ENCODE assay signal across 21 mouse cellular contexts in genomic region chr7:111593680-111594079, GRCm38 (mm10).
A peak's percentile ranks its signal among the peaks of the same experiment; 100 is the strongest.
DNase-seq lines count a peak whose midpoint lies in the region; ATAC-seq and TF ChIP-seq lines count a peak whose summit lies in the region.
"Had no signal": no experiment of that assay in that cellular context is flagged by ENCODE, and none has a peak within 500 bp of the region (broad histone marks: within the 10 kb centered on the region; RNA-seq: fewer than 3 reads in every experiment).

No protein-coding gene starts in this region.

- H3K4me1 ChIP-seq in forebrain, postnatal 0 days (ENCODE audit: insufficient read depth): no peaks in the 10 kb centered on the region
- H3K4me1 ChIP-seq in forebrain, embryonic 13.5 days: no peaks in the 10 kb centered on the region
- no peaks in the 10 kb centered on the region for H3K4me1 ChIP-seq in hindbrain, postnatal 0 days (ENCODE audit: insufficient read depth, low read length)
- H3K4me1 ChIP-seq in hindbrain, embryonic 14.5 days (replicated peaks; ENCODE audit: control insufficient read depth, insufficient read depth, low read length): no peaks in the 10 kb centered on the region; the same call in 1 of the 2 replicates
- H3K4me1 ChIP-seq in midbrain, embryonic 13.5 days (replicated peaks): peaks cover 8% of the 10 kb centered on the region; the same call in 1 of the 2 replicates
- peaks cover 4% of the 10 kb centered on the region for H3K4me1 ChIP-seq in midbrain, embryonic 10.5 days
- H3K4me1 ChIP-seq: hindbrain, embryonic 12.5 days; limb, embryonic 12.5 days; liver, embryonic 15.5 days had no signal

- 90% methylated on average over 6 of the region's 6 CpGs for WGBS in forebrain, postnatal 0 days
- 93% methylated on average over 6 of the region's 6 CpGs for WGBS in forebrain, embryonic 13.5 days
- 89% methylated on average over 6 of the region's 6 CpGs for WGBS in hindbrain, postnatal 0 days
- WGBS in hindbrain, embryonic 14.5 days: 91% methylated on average over 6 of the region's 6 CpGs
- WGBS in midbrain, embryonic 13.5 days: 89% methylated on average over 6 of the region's 6 CpGs
- 95% methylated on average over 6 of the region's 6 CpGs for WGBS in midbrain, embryonic 10.5 days

- DNase-seq in forebrain, postnatal 0 days: no peak
- DNase-seq in hindbrain, postnatal 0 days (ENCODE audit: low spot score): no peak
- no peak for DNase-seq in hindbrain, embryonic 14.5 days (ENCODE audit: low spot score)
- DNase-seq in midbrain, embryonic 10.5 days (ENCODE audit: low spot score): no peak
- DNase-seq in thymus, postnatal 4 days: no peak
- DNase-seq: adrenal gland, adult 2 months; cerebellum, adult 8-10 months; cerebellum, postnatal 36 days; gastrocnemius, postnatal 25 days; heart, adult 11 months; kidney, adult 9 months; kidney, postnatal 14 days; lung, embryonic 14.5 days had no signal

- no peaks in the 10 kb centered on the region for H3K36me3 ChIP-seq in forebrain, postnatal 0 days (ENCODE audit: insufficient read depth)
- no peaks in the 10 kb centered on the region for H3K36me3 ChIP-seq in forebrain, embryonic 13.5 days (ENCODE audit: poor library complexity, severe bottlenecking)
- no peaks in the 10 kb centered on the region for H3K36me3 ChIP-seq in hindbrain, postnatal 0 days (ENCODE audit: insufficient read depth, low read length)
- H3K36me3 ChIP-seq in hindbrain, embryonic 14.5 days (replicated peaks; ENCODE audit: control insufficient read depth, insufficient read depth): no peaks in the 10 kb centered on the region
- no peaks in the 10 kb centered on the region for H3K36me3 ChIP-seq in midbrain, embryonic 13.5 days
- H3K36me3 ChIP-seq in midbrain, embryonic 10.5 days: no peaks in the 10 kb centered on the region
- H3K36me3 ChIP-seq: hindbrain, embryonic 12.5 days; limb, embryonic 12.5 days; liver, embryonic 15.5 days had no signal

- H3K27ac ChIP-seq in forebrain, postnatal 0 days (ENCODE audit: low read depth, low read length): no peak overlapping the region
- no peak overlapping the region for H3K27ac ChIP-seq in forebrain, embryonic 13.5 days
- no peak overlapping the region for H3K27ac ChIP-seq in hindbrain, postnatal 0 days
- H3K27ac ChIP-seq in hindbrain, embryonic 14.5 days: no peak overlapping the region
- no peak overlapping the region for H3K27ac ChIP-seq in midbrain, embryonic 13.5 days
- no peak overlapping the region for H3K27ac ChIP-seq in midbrain, embryonic 10.5 days (replicated peaks)
- H3K27ac ChIP-seq: hindbrain, embryonic 12.5 days; left cerebral cortex, adult 2 months; limb, embryonic 12.5 days; liver, embryonic 15.5 days had no signal

- H3K9me3 ChIP-seq in forebrain, postnatal 0 days (ENCODE audit: low read length): no peaks in the 10 kb centered on the region
- no peaks in the 10 kb centered on the region for H3K9me3 ChIP-seq in forebrain, embryonic 13.5 days (replicated peaks)
- no peaks in the 10 kb centered on the region for H3K9me3 ChIP-seq in hindbrain, postnatal 0 days (ENCODE audit: low read length)
- H3K9me3 ChIP-seq in hindbrain, embryonic 14.5 days (ENCODE audit: control insufficient read depth, low read length): no peaks in the 10 kb centered on the region
- H3K9me3 ChIP-seq in midbrain, embryonic 13.5 days: no peaks in the 10 kb centered on the region
- H3K9me3 ChIP-seq in midbrain, embryonic 10.5 days (replicated peaks): no peaks in the 10 kb centered on the region
- H3K9me3 ChIP-seq: hindbrain, embryonic 12.5 days; limb, embryonic 12.5 days; liver, embryonic 15.5 days had no signal

- no peaks in the 10 kb centered on the region for H3K27me3 ChIP-seq in forebrain, postnatal 0 days (ENCODE audit: insufficient read depth, low read length)
- H3K27me3 ChIP-seq in forebrain, embryonic 13.5 days: no peaks in the 10 kb centered on the region
- no peaks in the 10 kb centered on the region for H3K27me3 ChIP-seq in hindbrain, postnatal 0 days (ENCODE audit: insufficient read depth, low read length)
- H3K27me3 ChIP-seq in hindbrain, embryonic 14.5 days (ENCODE audit: control insufficient read depth, insufficient read depth, low read length): no peaks in the 10 kb centered on the region
- no peaks in the 10 kb centered on the region for H3K27me3 ChIP-seq in midbrain, embryonic 13.5 days
- no peaks in the 10 kb centered on the region for H3K27me3 ChIP-seq in midbrain, embryonic 10.5 days (ENCODE audit: low read depth, poor library complexity, severe bottlenecking)
- H3K27me3 ChIP-seq: hindbrain, embryonic 12.5 days; liver, embryonic 15.5 days had no signal

- ATAC-seq in forebrain, postnatal 0 days: no peak
- ATAC-seq in forebrain, embryonic 13.5 days: no peak
- ATAC-seq in hindbrain, postnatal 0 days: no peak
- no peak for ATAC-seq in hindbrain, embryonic 14.5 days (ENCODE audit: low FRiP score)
- ATAC-seq in midbrain, embryonic 13.5 days: peak; percentile 43; the same call in 1 of the 2 replicates
- ATAC-seq: activated CD4-positive, CD25-positive, alpha-beta regulatory T cell, adult 4 months; forebrain, embryonic 14.5 days had no signal

- H3K9ac ChIP-seq in forebrain, postnatal 0 days: no peak overlapping the region
- H3K9ac ChIP-seq in forebrain, embryonic 13.5 days: no peak overlapping the region
- H3K9ac ChIP-seq in hindbrain, postnatal 0 days (replicated peaks; ENCODE audit: low read length): no peak overlapping the region
- no peak overlapping the region for H3K9ac ChIP-seq in hindbrain, embryonic 14.5 days
- no peak overlapping the region for H3K9ac ChIP-seq in midbrain, embryonic 13.5 days (replicated peaks)
- H3K9ac ChIP-seq: hindbrain, embryonic 12.5 days; limb, embryonic 12.5 days; liver, embryonic 15.5 days; lung, embryonic 14.5 days had no signal

- peak; percentile 26 for TF ChIP-seq CTCF in forebrain, postnatal 0 days (IDR thresholded peaks at IDR 0.05; ENCODE audit: low read depth)
- peak; percentile 59 for TF ChIP-seq CTCF in hindbrain, postnatal 0 days (IDR thresholded peaks at IDR 0.05; ENCODE audit: low read depth)

- no peak overlapping the region for H3K4me2 ChIP-seq in forebrain, postnatal 0 days (ENCODE audit: low read depth)
- no peak overlapping the region for H3K4me2 ChIP-seq in forebrain, embryonic 13.5 days
- H3K4me2 ChIP-seq in hindbrain, postnatal 0 days (ENCODE audit: low read depth, low read length): no peak overlapping the region
- H3K4me2 ChIP-seq in hindbrain, embryonic 14.5 days (replicated peaks): no peak overlapping the region
- H3K4me2 ChIP-seq in midbrain, embryonic 13.5 days (replicated peaks): no peak overlapping the region
- H3K4me2 ChIP-seq: hindbrain, embryonic 12.5 days; limb, embryonic 12.5 days; liver, embryonic 15.5 days; lung, embryonic 14.5 days had no signal

- H3K4me3 ChIP-seq in forebrain, postnatal 0 days (ENCODE audit: low read depth, low read length): no peak overlapping the region
- H3K4me3 ChIP-seq in forebrain, embryonic 13.5 days: no peak overlapping the region
- H3K4me3 ChIP-seq in hindbrain, postnatal 0 days (ENCODE audit: low read length): no peak overlapping the region
- no peak overlapping the region for H3K4me3 ChIP-seq in hindbrain, embryonic 14.5 days (replicated peaks; ENCODE audit: low read length)
- H3K4me3 ChIP-seq in midbrain, embryonic 13.5 days (replicated peaks): no peak overlapping the region
- H3K4me3 ChIP-seq in midbrain, embryonic 10.5 days: no peak overlapping the region
- H3K4me3 ChIP-seq: hindbrain, embryonic 12.5 days; left cerebral cortex, adult 2 months; limb, embryonic 12.5 days; liver, embryonic 15.5 days had no signal
